Mouse (Mus musculus): Measurements from ENCODE around the gene Syncrip. TPM values are rescaled to one million over a fixed set of nuclear protein-coding genes. Genes with fewer than 3 reads are reported as not detected.

The Syncrip gene
- polyA plus RNA-seq, 1 experiment from 2014 or later = 37.5 TPM

GRCm38 (mm10) chr9:88404088-88404487 lies 78.3 kb downstream of the Syncrip start:
- Histone ChIP-seq H3K4me2 (replicated peaks; ENCODE audit: low read depth) (no peak overlapping the region), H3K9me3 (ENCODE audit: control insufficient read depth) (no peaks in the 10 kb centered on the region), H3K27ac (ENCODE audit: low read depth, low read length) (no peak overlapping the region), H3K27me3 (replicated peaks; ENCODE audit: control insufficient read depth, insufficient read depth, low read length) (no peaks in the 10 kb centered on the region), H3K4me1 (replicated peaks; ENCODE audit: control insufficient read depth, insufficient read depth, low read length) (no peaks in the 10 kb centered on the region), H3K9ac (ENCODE audit: low read depth, low read length) (no peak overlapping the region), H3K36me3 (ENCODE audit: control insufficient read depth, insufficient read depth) (peaks cover 27% of the 10 kb centered on the region), H3K4me3 (ENCODE audit: low read depth, low read length) (no peak overlapping the region)
- no peak for ATAC-seq
- 77% methylated on average over 10 of the region's 10 CpGs for WGBS
- TF ChIP-seq CTCF (IDR thresholded peaks at IDR 0.05; ENCODE audit: low read depth) = no peak

- WGBS = 91% methylated on average over 1 of the region's 1 CpGs
- Histone ChIP-seq H3K36me3 (ENCODE audit: control insufficient read depth, insufficient read depth) (peaks cover 45% of the 10 kb centered on the region), H3K27ac (ENCODE audit: low read depth, low read length) (no peak overlapping the region), H3K4me3 (ENCODE audit: low read depth, low read length) (no peak overlapping the region), H3K4me1 (replicated peaks; ENCODE audit: control insufficient read depth, insufficient read depth, low read length) (no peaks in the 10 kb centered on the region), H3K9me3 (ENCODE audit: control insufficient read depth) (no peaks in the 10 kb centered on the region), H3K27me3 (replicated peaks; ENCODE audit: control insufficient read depth, insufficient read depth, low read length) (no peaks in the 10 kb centered on the region), H3K4me2 (replicated peaks; ENCODE audit: low read depth) (no peak overlapping the region), H3K9ac (ENCODE audit: low read depth, low read length) (no peak overlapping the region)
- no peak for ATAC-seq
- peak; percentile 51 for TF ChIP-seq CTCF (IDR thresholded peaks at IDR 0.05; ENCODE audit: low read depth)
Measured at GRCm38 (mm10) chr9:88398461-88398860, 83.9 kb downstream of the Syncrip start.

Other genes starting within 250 kb of the Syncrip start
- gene Nt5e, start 155.4 kb downstream of the Syncrip start, polyA plus RNA-seq (2015; fragmentation: Nextera tagmentation; extraction: Ambion mirVana) = 20.2 and 21.0 TPM in 2 replicates
- 17.7 and 18.4 TPM in 2 replicates for gene Snx14, start 43.6 kb downstream of the Syncrip start, polyA plus RNA-seq (2015; fragmentation: Nextera tagmentation; extraction: Ambion mirVana)
- not detected in 2 replicates for gene Gm20537, start 26.0 kb downstream of the Syncrip start, polyA plus RNA-seq (2015; fragmentation: Nextera tagmentation; extraction: Ambion mirVana)
- 3.6 and 4.7 TPM in 2 replicates for gene Zfp949, start 65.4 kb upstream of the Syncrip start, polyA plus RNA-seq (2015; fragmentation: Nextera tagmentation; extraction: Ambion mirVana)
- not detected in 2 replicates for gene Trim43a, start 98.3 kb upstream of the Syncrip start, polyA plus RNA-seq (2015; fragmentation: Nextera tagmentation; extraction: Ambion mirVana)
- 51.1 and 53.3 TPM in 2 replicates for gene Mthfsl, start 237.7 kb upstream of the Syncrip start, polyA plus RNA-seq (2015; fragmentation: Nextera tagmentation; extraction: Ambion mirVana)
- gene Bcl2a1d, start 249.3 kb upstream of the Syncrip start, polyA plus RNA-seq (2015; fragmentation: Nextera tagmentation; extraction: Ambion mirVana) = 1.6 and 2.4 TPM in 2 replicates